Mouse (Mus musculus) ovary, postnatal 36 days (tissue): Measurements from ENCODE around the gene Gm14435.
"Not testable (repeated sequence)": the region's sequence is repeated elsewhere in the genome, so short reads cannot be mapped to it uniquely, and the experiment has no call there.

ENCODE experiments used
- DNase-seq: peaks from one replicate; pipeline ENCODE4 v3.0.0; 2022; ENCODE audit warnings: low spot score, mixed read lengths

Gm14435 gene

DNA sequence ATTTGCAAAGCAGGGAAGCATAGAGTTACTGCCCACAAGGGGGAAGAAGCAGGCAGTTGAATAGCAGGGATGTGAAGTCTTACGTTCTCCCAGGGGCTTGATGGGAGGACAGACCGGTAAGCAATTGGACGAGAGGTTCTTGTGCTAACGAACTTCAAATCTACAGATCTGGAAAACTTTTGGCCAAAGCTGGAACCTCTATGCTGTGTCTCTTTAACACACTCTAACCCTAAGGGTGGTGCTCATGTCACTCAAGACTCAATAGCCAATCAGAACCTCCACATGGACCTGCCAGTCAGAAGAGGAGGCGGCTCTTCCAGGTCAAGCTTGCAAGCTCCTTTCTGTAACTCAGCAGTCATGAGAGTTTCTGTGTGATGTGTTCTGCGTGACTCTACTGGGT, at the start of gene Gm14435:
Gm14435 (plus strand) TSS at position 301 of the 400 bp plus-strand sequence.
- DNase-seq = not testable (repeated sequence)
